Mouse (Mus musculus) stomach, postnatal 0 days (tissue): ENCODE measurements around the gene Atp13a5. TPM values are rescaled to one million over a fixed set of nuclear protein-coding genes. Genes with fewer than 3 reads are reported as not detected.

Source experiments
- ATAC-seq: fragments of 200-750 bp; cut with Nextera tagmentation; 2 replicates; pipeline ENCODE4 v1.8.0; 2017; ENCODE audit not compliant: low FRiP score, low TSS enrichment
- DNase-seq: peaks from one replicate; pipeline ENCODE4 v3.0.0-alpha.2; 2016; ENCODE audit warnings: low spot score
- H3K27ac ChIP-seq: fragments of 300-500 bp; sonication (generic); replicated peaks from 2 replicates; pipeline ENCODE4 v1.5.1; 2014; ENCODE audit warnings: mild to moderate bottlenecking, control low read depth
- H3K27me3 ChIP-seq: fragments of 300-500 bp; sonication (generic); 2 replicates; pipeline ENCODE4 v1.6.1; 2014; ENCODE audit warnings: low read length; ENCODE audit not compliant: control insufficient read depth, insufficient read depth
- H3K36me3 ChIP-seq: fragments of 300-500 bp; sonication (generic); 2 replicates; pipeline ENCODE4 v1.6.1; 2014; ENCODE audit warnings: low read length, mixed read lengths; ENCODE audit not compliant: control insufficient read depth, insufficient read depth
- H3K4me1 ChIP-seq: fragments of 300-500 bp; sonication (generic); replicated peaks from 2 replicates; pipeline ENCODE4 v1.6.1; 2014; ENCODE audit warnings: antibody characterized with exemption; ENCODE audit not compliant: control insufficient read depth, insufficient read depth
- H3K4me2 ChIP-seq: fragments of 300-500 bp; sonication (generic); replicated peaks from 2 replicates; pipeline ENCODE4 v1.6.1; 2014; ENCODE audit warnings: low read depth, mild to moderate bottlenecking, control low read depth, moderate library complexity
- H3K4me3 ChIP-seq: fragments of 300-500 bp; sonication (generic); 2 replicates; pipeline ENCODE4 v1.5.1; 2014; ENCODE audit warnings: low read depth, low read length, control low read depth
- H3K9ac ChIP-seq: fragments of 300-500 bp; sonication (generic); 2 replicates; pipeline ENCODE4 v1.6.1; 2014; ENCODE audit warnings: mild to moderate bottlenecking, low read length, control low read depth, mixed read lengths
- H3K9me3 ChIP-seq: fragments of 300-500 bp; sonication (generic); 2 replicates; pipeline ENCODE4 v1.6.1; 2016; ENCODE audit warnings: low read length; ENCODE audit not compliant: control insufficient read depth
- CTCF ChIP-seq: IDR thresholded peaks from 2 replicates; pipeline ENCODE4 v1.5.1; 2016; ENCODE audit warnings: antibody characterized with exemption, low read depth, mild to moderate bottlenecking, moderate library complexity
- EP300 ChIP-seq: optimal IDR thresholded peaks from 2 replicates; pipeline ENCODE3; 2016; ENCODE audit warnings: antibody characterized with exemption
- WGBS: fragments of 180-500 bp; shearing (Covaris S2); extraction: QIAGEN DNeasy Blood & Tissue Kit; methylation state at CpG from one replicate; pipeline ENCODE4 v1.1.7; 2014; 5-methylcytosine and 5-hydroxymethylcytosine counted together
- polyA plus RNA-seq: library from polyadenylated mRNA; unstranded; fragments of >200 nt; fragmentation: Nextera tagmentation; extraction: Ambion mirVana; gene quantifications from 2 replicates; pipeline ENCODE4 v1.2.1, GENCODE M21; 2015

Atp13a5 gene
- polyA plus RNA-seq, 1 experiment from 2014 or later = 1.1 TPM

DNA sequence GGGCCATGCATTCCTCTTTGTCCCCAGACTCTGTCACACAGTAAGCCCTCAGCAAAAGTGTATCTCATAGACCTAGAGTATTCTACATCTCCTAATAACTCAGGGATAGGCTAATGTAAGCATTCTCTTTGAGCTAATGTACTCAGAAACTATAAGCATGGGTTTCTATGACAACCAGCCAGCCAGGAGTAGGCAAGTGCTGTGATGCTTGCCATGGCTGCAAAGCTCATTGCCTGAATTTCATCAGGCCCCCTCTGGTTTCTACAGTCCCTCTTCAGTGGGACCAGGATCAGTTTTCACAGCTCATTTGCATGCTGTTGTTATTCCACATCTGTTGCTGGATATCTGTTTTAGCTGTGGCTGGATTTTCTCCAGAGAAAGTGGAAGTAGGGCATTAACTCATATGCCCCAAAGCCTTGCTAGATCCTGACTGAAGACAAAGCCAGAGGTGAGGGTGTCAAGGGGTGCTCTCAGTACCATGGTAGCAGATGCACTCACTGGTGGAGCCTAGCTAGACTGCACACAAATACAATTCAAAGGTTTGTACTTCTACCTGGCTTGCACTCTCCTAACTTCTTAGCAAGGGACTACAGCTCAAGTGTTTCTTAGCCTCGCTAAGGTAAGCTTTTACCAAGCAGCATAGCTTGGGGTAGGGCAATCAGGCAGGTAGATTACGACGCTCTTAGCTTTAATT lies 47.0 kb downstream of the Atp13a5 start:
- no peak overlapping the region for H3K4me2 ChIP-seq
- ATAC-seq = no peak
- no peak overlapping the region for H3K27ac ChIP-seq
- no peaks in the 10 kb centered on the region for H3K9me3 ChIP-seq
- no peak for DNase-seq
- WGBS = 78% methylated on average over 3 of the region's 3 CpGs
- H3K4me3 ChIP-seq = no peak overlapping the region
- H3K9ac ChIP-seq = no peak overlapping the region
- H3K27me3 ChIP-seq = no peaks in the 10 kb centered on the region
- H3K4me1 ChIP-seq = no peaks in the 10 kb centered on the region
- no peaks in the 10 kb centered on the region for H3K36me3 ChIP-seq
- TF ChIP-seq EP300 (no peak), CTCF (no peak)

DNA sequence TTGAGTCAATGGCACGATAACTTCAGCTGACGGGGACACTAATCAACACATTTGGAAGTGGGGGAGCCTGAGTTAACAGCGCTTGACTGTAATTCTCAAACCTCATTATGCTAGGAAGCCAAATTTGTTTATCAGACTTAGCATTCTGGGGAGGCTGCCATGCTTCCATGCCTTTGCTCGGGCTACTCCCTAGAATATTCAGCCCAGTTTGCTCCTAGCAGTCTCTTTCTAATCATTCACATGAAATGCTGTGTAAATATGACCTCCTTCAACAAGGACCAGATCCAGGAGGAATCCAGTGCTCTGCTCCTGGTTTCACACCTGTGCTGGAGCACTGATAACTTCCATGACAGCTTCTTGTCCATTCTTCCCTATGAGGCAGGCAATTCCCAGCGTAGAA lies 47.6 kb downstream of the Atp13a5 start:
- no peaks in the 10 kb centered on the region for H3K9me3 ChIP-seq
- no peak overlapping the region for H3K9ac ChIP-seq
- H3K4me1 ChIP-seq = no peaks in the 10 kb centered on the region
- H3K27ac ChIP-seq = no peak overlapping the region
- H3K4me3 ChIP-seq = no peak overlapping the region
- TF ChIP-seq CTCF (no peak), EP300 (no peak)
- no peak for DNase-seq
- no peak for ATAC-seq
- H3K27me3 ChIP-seq = no peaks in the 10 kb centered on the region
- H3K36me3 ChIP-seq = no peaks in the 10 kb centered on the region
- no peak overlapping the region for H3K4me2 ChIP-seq
- WGBS = 61% methylated on average over 5 of the region's 5 CpGs

DNA sequence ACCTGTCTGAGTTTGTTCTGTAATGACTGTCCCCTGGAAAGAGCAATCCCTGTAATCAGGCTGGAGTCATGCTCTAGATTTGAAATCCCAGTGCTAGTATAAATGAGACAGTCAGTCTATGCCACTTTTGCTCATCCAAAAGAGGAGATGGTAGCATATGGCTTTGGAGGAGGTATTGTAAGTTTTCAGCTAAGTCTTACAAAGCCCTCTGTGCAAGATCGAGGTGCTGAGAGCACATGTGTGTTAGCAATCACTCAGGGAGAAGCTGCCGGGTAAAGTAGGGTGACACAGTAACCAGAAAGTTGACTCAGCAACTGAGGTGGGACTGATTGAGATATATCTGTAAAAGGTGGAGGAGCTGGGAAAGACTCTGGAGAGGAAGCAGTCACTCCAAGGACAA lies 49.3 kb downstream of the Atp13a5 start:
- H3K36me3 ChIP-seq = no peaks in the 10 kb centered on the region
- H3K27ac ChIP-seq = no peak overlapping the region
- WGBS = 76% methylated on average over 2 of the region's 2 CpGs
- no peak for DNase-seq
- no peaks in the 10 kb centered on the region for H3K4me1 ChIP-seq
- no peak for TF ChIP-seq EP300
- TF ChIP-seq CTCF = no peak
- no peak for ATAC-seq
- no peak overlapping the region for H3K4me3 ChIP-seq
- H3K4me2 ChIP-seq = no peak overlapping the region
- H3K27me3 ChIP-seq = no peaks in the 10 kb centered on the region
- H3K9me3 ChIP-seq = no peaks in the 10 kb centered on the region
- no peak overlapping the region for H3K9ac ChIP-seq

DNA sequence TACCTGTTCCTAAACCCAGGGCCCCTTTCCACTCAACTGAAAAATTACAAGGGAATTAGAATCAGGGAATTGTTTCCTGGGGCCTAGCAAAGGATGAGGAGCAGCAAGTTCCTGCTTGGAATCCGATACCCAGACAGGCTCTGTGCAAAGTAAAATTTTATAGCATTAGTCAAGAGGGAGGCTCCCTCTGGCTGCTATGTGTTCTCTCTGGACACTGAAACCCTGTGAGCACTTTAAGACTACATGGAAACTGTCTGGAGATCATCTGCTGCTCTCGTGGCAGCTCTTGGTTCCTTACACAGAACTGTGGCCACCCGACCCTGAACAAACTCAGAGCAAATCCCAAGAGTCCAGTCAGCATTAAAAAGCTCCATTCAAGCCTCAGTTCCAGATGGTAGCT lies 50.6 kb downstream of the Atp13a5 start:
- H3K9me3 ChIP-seq = no peaks in the 10 kb centered on the region
- H3K36me3 ChIP-seq = no peaks in the 10 kb centered on the region
- no peak for ATAC-seq
- no peaks in the 10 kb centered on the region for H3K4me1 ChIP-seq
- TF ChIP-seq CTCF = no peak
- TF ChIP-seq EP300 = no peak
- 43% methylated on average over 3 of the region's 3 CpGs for WGBS
- no peak for DNase-seq
- H3K4me3 ChIP-seq = no peak overlapping the region
- H3K27me3 ChIP-seq = no peaks in the 10 kb centered on the region
- no peak overlapping the region for H3K9ac ChIP-seq
- no peak overlapping the region for H3K27ac ChIP-seq
- H3K4me2 ChIP-seq = no peak overlapping the region

DNA sequence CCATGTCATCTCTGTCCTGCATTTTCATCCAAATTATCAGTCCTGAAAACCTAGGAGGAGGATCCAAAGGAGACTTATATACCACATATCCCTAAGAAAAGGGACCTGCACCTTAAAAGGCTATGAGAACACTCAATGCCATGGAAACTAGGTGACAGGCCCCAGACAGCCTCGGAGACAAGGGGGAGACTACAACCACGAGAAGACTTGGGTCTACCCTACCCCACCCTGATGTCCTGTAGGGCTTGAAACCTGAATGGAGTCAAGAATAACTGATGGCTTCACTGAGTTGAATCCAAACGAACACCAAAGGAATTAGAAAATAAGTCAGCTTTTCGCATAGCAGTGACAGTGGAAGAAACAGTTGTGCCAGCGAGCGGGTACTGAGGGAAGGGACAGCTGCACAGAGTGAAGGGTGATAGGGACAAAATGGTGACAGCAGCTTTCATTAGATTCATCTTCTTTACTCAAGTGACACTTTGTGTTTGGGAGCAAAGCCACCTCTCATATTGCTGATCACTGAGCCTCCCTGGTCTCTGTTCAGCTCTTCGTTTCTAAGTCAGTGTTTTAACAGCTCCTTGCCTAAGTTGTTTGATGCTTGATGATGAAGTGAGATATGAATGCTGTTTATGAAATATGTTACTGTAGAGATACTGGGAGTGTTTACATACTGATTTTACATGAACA lies 53.2 kb downstream of the Atp13a5 start:
- H3K36me3 ChIP-seq = no peaks in the 10 kb centered on the region
- 89% methylated on average over 7 of the region's 7 CpGs for WGBS
- no peak overlapping the region for H3K27ac ChIP-seq
- no peaks in the 10 kb centered on the region for H3K27me3 ChIP-seq
- H3K4me2 ChIP-seq = no peak overlapping the region
- H3K4me3 ChIP-seq = no peak overlapping the region
- no peak for DNase-seq
- no peak for TF ChIP-seq EP300
- TF ChIP-seq CTCF = no peak
- H3K9me3 ChIP-seq = no peaks in the 10 kb centered on the region
- H3K4me1 ChIP-seq = no peaks in the 10 kb centered on the region
- no peak for ATAC-seq
- no peak overlapping the region for H3K9ac ChIP-seq

DNA sequence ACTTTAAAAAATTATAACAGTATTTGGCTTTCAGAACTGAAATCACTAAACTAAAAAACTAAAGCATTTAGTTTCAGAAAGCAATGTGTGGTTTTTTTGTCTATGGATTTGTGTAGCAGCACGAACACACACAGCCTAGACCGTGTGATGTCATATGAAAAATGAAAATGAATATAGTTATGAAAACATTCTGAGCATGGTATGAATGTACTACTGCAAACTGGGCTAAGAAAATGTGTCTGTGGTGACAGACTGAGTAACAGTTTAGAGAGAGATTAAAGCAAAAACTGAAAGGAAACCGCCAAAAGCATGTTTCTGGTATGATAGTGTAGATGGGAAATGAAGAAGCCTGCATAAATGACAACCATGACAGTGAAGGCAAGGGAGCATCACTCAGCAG lies 57.8 kb downstream of the Atp13a5 start:
- no peaks in the 10 kb centered on the region for H3K4me1 ChIP-seq
- H3K4me2 ChIP-seq = no peak overlapping the region
- DNase-seq (no peak), ATAC-seq (no peak)
- H3K9me3 ChIP-seq = no peaks in the 10 kb centered on the region
- H3K36me3 ChIP-seq = no peaks in the 10 kb centered on the region
- TF ChIP-seq EP300 = no peak
- TF ChIP-seq CTCF = no peak
- H3K4me3 ChIP-seq = no peak overlapping the region
- 75% methylated on average over 3 of the region's 3 CpGs for WGBS
- no peak overlapping the region for H3K9ac ChIP-seq
- no peaks in the 10 kb centered on the region for H3K27me3 ChIP-seq
- H3K27ac ChIP-seq = no peak overlapping the region
